Comparison of ENCODE assay signal across 14 mouse cellular contexts in the genomic region with DNA sequence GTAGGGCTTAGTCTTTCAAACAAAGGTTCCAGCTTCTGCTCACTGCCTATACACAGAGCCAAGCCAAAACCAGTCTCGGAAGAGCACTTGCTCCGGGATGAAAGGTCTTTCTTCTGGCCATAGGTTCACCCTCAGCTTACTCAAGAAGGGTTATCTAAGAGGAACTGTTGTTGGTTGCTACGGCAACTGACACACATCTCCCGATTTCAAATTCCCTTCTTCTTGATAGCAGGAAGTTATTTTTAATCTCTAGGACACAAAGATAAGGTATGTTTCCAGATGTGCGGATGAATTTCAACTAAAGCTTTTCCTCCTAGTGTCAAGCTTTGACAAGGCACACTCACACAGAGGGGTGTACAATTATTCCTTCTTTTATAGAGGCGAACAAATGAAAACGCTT.
"Had no signal": no experiment of that assay in that cellular context is flagged by ENCODE, and none has a peak within 500 bp of the region (broad histone marks: within the 10 kb centered on the region; RNA-seq: fewer than 3 reads in every experiment).

No protein-coding gene starts in this region.

- H3K36me3 ChIP-seq: limb, embryonic 15.5 days had no signal

- H3K4me1 ChIP-seq: liver, embryonic 12.5 days; midbrain, embryonic 10.5 days; neural tube, embryonic 12.5 days had no signal

- H3K9me3 ChIP-seq: limb, embryonic 15.5 days; liver, embryonic 12.5 days; midbrain, embryonic 10.5 days; neural tube, embryonic 12.5 days had no signal

- ATAC-seq: liver, embryonic 12.5 days had no signal

- H3K4me3 ChIP-seq: limb, embryonic 15.5 days; liver, embryonic 12.5 days; midbrain, embryonic 10.5 days; neural tube, embryonic 12.5 days had no signal

- H3K9ac ChIP-seq: limb, embryonic 15.5 days; liver, embryonic 12.5 days; lung, embryonic 14.5 days; neural tube, embryonic 12.5 days had no signal

- H3K27me3 ChIP-seq: limb, embryonic 15.5 days; liver, embryonic 12.5 days; neural tube, embryonic 12.5 days had no signal

- DNase-seq: kidney, adult 9 months; kidney, postnatal 36 days; lung, embryonic 14.5 days; lung, postnatal 10 days; lung, postnatal 4 days; right cerebral cortex, postnatal 4 days; spleen, adult 18-20 months; thymus, adult 2 months; thymus, postnatal 25 days had no signal

- H3K27ac ChIP-seq: kidney, postnatal 0 days; limb, embryonic 15.5 days; liver, embryonic 12.5 days; midbrain, embryonic 10.5 days; neural tube, embryonic 12.5 days had no signal

- H3K4me2 ChIP-seq: limb, embryonic 15.5 days; liver, embryonic 12.5 days; lung, embryonic 14.5 days; neural tube, embryonic 12.5 days had no signal
